Mouse (Mus musculus): ENCODE data around the gene Lypd6b.

DNA sequence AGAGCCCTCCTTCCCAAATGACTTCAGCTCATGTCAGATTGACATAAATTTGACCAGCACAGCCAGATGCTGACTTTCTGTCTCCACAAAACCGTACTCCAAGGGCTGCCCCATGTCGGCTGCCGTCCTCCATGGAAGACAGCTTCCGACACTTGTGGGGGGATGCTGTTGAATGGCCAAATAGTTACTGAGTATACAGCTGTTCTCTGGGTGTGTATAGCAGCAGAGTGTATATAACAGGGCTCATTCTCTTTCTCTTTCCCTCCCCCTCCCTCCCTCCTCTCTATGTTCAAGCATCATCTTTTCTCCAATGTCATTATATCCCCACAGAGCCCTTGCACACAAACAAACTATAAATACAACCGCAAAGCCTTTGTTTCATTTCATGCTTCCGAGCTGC is 43.7 kb upstream of the Lypd6b start:
- TF ChIP-seq POLR2A (IDR thresholded peaks at IDR 0.05; ENCODE audit: extremely low read depth, insufficient read depth, low read length): no peak
- no peak for TF ChIP-seq CTCF (IDR thresholded peaks at IDR 0.05; ENCODE audit: extremely low read depth, insufficient read depth, low read length)

All from cortical plate, adult 2 months (tissue).